Mouse (Mus musculus): ENCODE data around the gene Dmrta1. TPM values are rescaled to one million over a fixed set of nuclear protein-coding genes. Genes with fewer than 3 reads are reported as not detected.
"Not testable (repeated sequence)": the region's sequence is repeated elsewhere in the genome, so short reads cannot be mapped to it uniquely, and the experiment has no call there.

The Dmrta1 gene
- polyA plus RNA-seq, 1 experiment from 2014 or later: 1.5 TPM

- ATAC-seq (ENCODE audit: insufficient number of reproducible peaks, insufficient read depth, low FRiP score, low read depth): no peak
- no peak overlapping the region for H3K4me3 ChIP-seq (ENCODE audit: low read depth, low read length)
- H3K4me1 ChIP-seq (ENCODE audit: control insufficient read depth, insufficient read depth, low read length): no peaks in the 10 kb centered on the region
- H3K27me3 ChIP-seq (ENCODE audit: control insufficient read depth, insufficient read depth, low read length): no peaks in the 10 kb centered on the region
- 63% methylated on average over 5 of the region's 5 CpGs for WGBS
- no peak overlapping the region for H3K9ac ChIP-seq (replicated peaks; ENCODE audit: low read depth, low read length)
- H3K4me2 ChIP-seq (replicated peaks; ENCODE audit: low read depth, low read length): no peak overlapping the region
- H3K27ac ChIP-seq (ENCODE audit: low read length): no peak overlapping the region
- H3K9me3 ChIP-seq (ENCODE audit: control insufficient read depth, low read depth, low read length): no peaks in the 10 kb centered on the region
- H3K36me3 ChIP-seq (ENCODE audit: control insufficient read depth, insufficient read depth, low read length): no peaks in the 10 kb centered on the region
Measured at GRCm38 (mm10) chr4:89695589-89695988, 16.4 kb downstream of the Dmrta1 start.

GRCm38 (mm10) chr4:89697951-89698350, 18.7 kb downstream of the Dmrta1 start:
- H3K9ac ChIP-seq (replicated peaks; ENCODE audit: low read depth, low read length): no peak overlapping the region
- ATAC-seq (ENCODE audit: insufficient number of reproducible peaks, insufficient read depth, low FRiP score, low read depth): no peak
- H3K4me3 ChIP-seq (ENCODE audit: low read depth, low read length): no peak overlapping the region
- no peak overlapping the region for H3K27ac ChIP-seq (ENCODE audit: low read length)
- no peaks in the 10 kb centered on the region for H3K36me3 ChIP-seq (ENCODE audit: control insufficient read depth, insufficient read depth, low read length)
- H3K27me3 ChIP-seq (ENCODE audit: control insufficient read depth, insufficient read depth, low read length): no peaks in the 10 kb centered on the region
- H3K9me3 ChIP-seq (ENCODE audit: control insufficient read depth, low read depth, low read length): no peaks in the 10 kb centered on the region
- H3K4me2 ChIP-seq (replicated peaks; ENCODE audit: low read depth, low read length): no peak overlapping the region
- no peaks in the 10 kb centered on the region for H3K4me1 ChIP-seq (ENCODE audit: control insufficient read depth, insufficient read depth, low read length)

GRCm38 (mm10) chr4:89723526-89724190, 44.4 kb downstream of the Dmrta1 start:
- not testable (repeated sequence) for H3K27ac ChIP-seq (ENCODE audit: low read length); H3K9me3 ChIP-seq (ENCODE audit: control insufficient read depth, low read depth, low read length); H3K4me3 ChIP-seq (ENCODE audit: low read depth, low read length); H3K36me3 ChIP-seq (ENCODE audit: control insufficient read depth, insufficient read depth, low read length); H3K27me3 ChIP-seq (ENCODE audit: control insufficient read depth, insufficient read depth, low read length); H3K4me1 ChIP-seq (ENCODE audit: control insufficient read depth, insufficient read depth, low read length); H3K9ac ChIP-seq (replicated peaks; ENCODE audit: low read depth, low read length); H3K4me2 ChIP-seq (replicated peaks; ENCODE audit: low read depth, low read length); ATAC-seq (ENCODE audit: insufficient number of reproducible peaks, insufficient read depth, low FRiP score, low read depth)
- WGBS: 84% methylated on average over 1 of the region's 1 CpGs
